Mouse (Mus musculus): ENCODE measurements around the gene Radil. TPM values are rescaled to one million over a fixed set of nuclear protein-coding genes. Genes with fewer than 3 reads are reported as not detected.

Radil gene
- polyA plus RNA-seq, 1 experiment from 2014 or later: 26.2 TPM

DNA sequence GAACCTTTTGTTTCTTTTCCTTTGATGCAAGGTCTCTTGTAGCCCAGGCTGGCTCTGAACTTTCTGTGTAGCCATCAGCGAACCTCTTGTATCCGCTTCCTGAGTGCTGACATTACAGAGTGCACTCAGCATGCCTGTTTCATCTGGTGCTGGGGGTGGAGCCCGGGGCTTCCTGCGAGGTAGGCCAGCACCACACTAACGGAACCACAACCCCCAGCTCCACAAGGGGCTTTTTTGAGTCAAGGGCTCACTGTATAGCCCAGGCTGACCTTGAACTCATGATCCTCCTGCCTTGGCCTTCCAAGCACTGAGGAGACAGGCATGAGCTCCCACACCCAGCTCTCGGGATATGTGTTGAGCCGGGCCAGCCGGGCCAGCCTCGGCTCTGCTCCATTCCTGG is 100.1 kb downstream of the Radil start:
- H3K27ac ChIP-seq (ENCODE audit: low read length): no peak overlapping the region
- H3K9ac ChIP-seq (ENCODE audit: low read depth, low read length): no peak overlapping the region
- WGBS: 88% methylated on average over 9 of the region's 9 CpGs
- no peak for ATAC-seq
- peaks cover 3% of the 10 kb centered on the region for H3K4me1 ChIP-seq (ENCODE audit: control insufficient read depth, insufficient read depth, low read length)
- no peak overlapping the region for H3K4me2 ChIP-seq (ENCODE audit: low read length)
- peaks cover 10% of the 10 kb centered on the region; the same call in 1 of the 2 replicates for H3K36me3 ChIP-seq (ENCODE audit: control insufficient read depth, insufficient read depth, low read length)
- H3K9me3 ChIP-seq (replicated peaks; ENCODE audit: control insufficient read depth, low read length, poor library complexity, severe bottlenecking): no peaks in the 10 kb centered on the region
- no peaks in the 10 kb centered on the region for H3K27me3 ChIP-seq (ENCODE audit: control insufficient read depth, insufficient read depth, low read depth, low read length)
- H3K4me3 ChIP-seq (ENCODE audit: low read depth, low read length): no peak overlapping the region

DNA sequence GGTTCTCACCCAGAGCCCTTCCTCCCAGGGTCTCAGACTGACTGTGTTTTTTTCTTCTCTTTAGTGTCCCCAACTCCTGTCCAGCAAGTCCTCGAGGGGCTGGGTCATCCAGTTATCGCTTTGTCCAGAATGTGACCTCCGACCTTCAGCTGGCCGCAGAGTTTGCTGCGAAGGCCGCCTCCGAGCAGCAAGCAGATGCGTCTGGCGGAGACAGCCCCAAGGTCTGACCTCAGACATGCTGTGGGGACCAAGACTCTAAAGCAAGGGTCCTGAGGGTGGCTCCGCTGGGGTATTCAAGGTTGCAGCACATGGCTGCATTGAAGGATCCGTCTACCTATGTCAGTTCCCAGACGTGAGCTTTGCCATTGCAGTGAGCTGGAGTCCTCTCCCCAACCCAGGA is 102.3 kb downstream of the Radil start:
- no peak for ATAC-seq
- H3K9ac ChIP-seq (ENCODE audit: low read depth, low read length): no peak overlapping the region
- no peaks in the 10 kb centered on the region for H3K27me3 ChIP-seq (ENCODE audit: control insufficient read depth, insufficient read depth, low read depth, low read length)
- H3K4me1 ChIP-seq (ENCODE audit: control insufficient read depth, insufficient read depth, low read length): peaks cover 12% of the 10 kb centered on the region
- WGBS: 75% methylated on average over 12 of the region's 12 CpGs
- no peak overlapping the region for H3K27ac ChIP-seq (ENCODE audit: low read length)
- H3K4me3 ChIP-seq (ENCODE audit: low read depth, low read length): no peak overlapping the region
- H3K9me3 ChIP-seq (replicated peaks; ENCODE audit: control insufficient read depth, low read length, poor library complexity, severe bottlenecking): no peaks in the 10 kb centered on the region
- H3K36me3 ChIP-seq (ENCODE audit: control insufficient read depth, insufficient read depth, low read length): peaks cover 2% of the 10 kb centered on the region; the same call in 1 of the 2 replicates
- no peak overlapping the region for H3K4me2 ChIP-seq (ENCODE audit: low read length)

DNA sequence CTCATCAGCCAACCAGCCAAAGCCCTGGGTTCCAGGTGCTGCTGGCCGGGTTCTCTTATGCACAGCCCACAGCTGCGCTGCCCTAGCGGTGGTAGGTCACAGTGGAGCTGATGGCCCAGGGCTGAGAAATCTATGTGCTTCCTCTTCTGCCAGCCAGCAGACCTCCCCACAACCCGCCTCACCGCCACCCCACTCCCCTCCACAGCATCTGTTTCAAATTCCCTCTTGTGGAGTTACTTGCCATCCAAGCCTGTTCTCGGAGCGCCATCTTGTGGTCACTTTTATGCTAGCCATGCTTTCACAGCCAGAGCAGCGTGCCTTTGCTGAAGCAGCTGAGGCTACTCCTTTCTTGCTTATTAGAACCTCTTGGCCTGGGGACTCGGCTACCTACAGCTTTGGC is 102.8 kb downstream of the Radil start:
- Histone ChIP-seq H3K27me3 (ENCODE audit: control insufficient read depth, insufficient read depth, low read depth, low read length) (no peaks in the 10 kb centered on the region), H3K27ac (ENCODE audit: low read length) (peak overlapping the region; percentile 50; the same call in 1 of the 2 replicates), H3K9ac (ENCODE audit: low read depth, low read length) (peak overlapping the region; percentile 23; the same call in 1 of the 2 replicates), H3K36me3 (ENCODE audit: control insufficient read depth, insufficient read depth, low read length) (no peaks in the 10 kb centered on the region), H3K4me3 (ENCODE audit: low read depth, low read length) (no peak overlapping the region), H3K9me3 (replicated peaks; ENCODE audit: control insufficient read depth, low read length, poor library complexity, severe bottlenecking) (no peaks in the 10 kb centered on the region), H3K4me1 (ENCODE audit: control insufficient read depth, insufficient read depth, low read length) (peaks cover 12% of the 10 kb centered on the region), H3K4me2 (ENCODE audit: low read length) (no peak overlapping the region)
- 9% methylated on average over 9 of the region's 9 CpGs for WGBS
- peak; percentile 57; the same call in 1 of the 2 replicates for ATAC-seq

DNA sequence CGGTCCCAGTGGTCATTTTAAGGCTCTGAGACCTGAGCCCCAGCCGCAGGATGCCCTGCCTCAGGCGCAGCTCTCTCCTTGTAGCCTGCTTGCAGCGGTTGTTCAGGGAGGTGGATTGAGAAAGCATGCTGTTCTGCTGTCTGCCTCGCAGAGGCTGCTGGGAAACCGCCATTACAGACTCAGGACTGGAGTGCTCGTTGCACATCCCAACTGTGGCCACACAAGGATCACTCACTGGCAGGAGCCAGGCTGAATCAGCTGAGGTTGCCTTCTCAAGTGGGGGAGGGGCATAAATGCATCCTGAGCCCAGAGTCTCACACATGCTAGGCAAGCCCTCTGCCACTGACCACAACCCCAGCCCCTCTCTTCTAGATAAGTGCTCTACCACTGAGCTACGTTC is 105.2 kb downstream of the Radil start:
- Histone ChIP-seq H3K27ac (ENCODE audit: low read length) (no peak overlapping the region), H3K9ac (ENCODE audit: low read depth, low read length) (no peak overlapping the region), H3K4me3 (ENCODE audit: low read depth, low read length) (no peak overlapping the region), H3K27me3 (ENCODE audit: control insufficient read depth, insufficient read depth, low read depth, low read length) (no peaks in the 10 kb centered on the region), H3K9me3 (replicated peaks; ENCODE audit: control insufficient read depth, low read length, poor library complexity, severe bottlenecking) (no peaks in the 10 kb centered on the region), H3K4me1 (ENCODE audit: control insufficient read depth, insufficient read depth, low read length) (peaks cover 17% of the 10 kb centered on the region), H3K4me2 (ENCODE audit: low read length) (no peak overlapping the region), H3K36me3 (ENCODE audit: control insufficient read depth, insufficient read depth, low read length) (no peaks in the 10 kb centered on the region)
- 37% methylated on average over 8 of the region's 8 CpGs for WGBS
- ATAC-seq: no peak

DNA sequence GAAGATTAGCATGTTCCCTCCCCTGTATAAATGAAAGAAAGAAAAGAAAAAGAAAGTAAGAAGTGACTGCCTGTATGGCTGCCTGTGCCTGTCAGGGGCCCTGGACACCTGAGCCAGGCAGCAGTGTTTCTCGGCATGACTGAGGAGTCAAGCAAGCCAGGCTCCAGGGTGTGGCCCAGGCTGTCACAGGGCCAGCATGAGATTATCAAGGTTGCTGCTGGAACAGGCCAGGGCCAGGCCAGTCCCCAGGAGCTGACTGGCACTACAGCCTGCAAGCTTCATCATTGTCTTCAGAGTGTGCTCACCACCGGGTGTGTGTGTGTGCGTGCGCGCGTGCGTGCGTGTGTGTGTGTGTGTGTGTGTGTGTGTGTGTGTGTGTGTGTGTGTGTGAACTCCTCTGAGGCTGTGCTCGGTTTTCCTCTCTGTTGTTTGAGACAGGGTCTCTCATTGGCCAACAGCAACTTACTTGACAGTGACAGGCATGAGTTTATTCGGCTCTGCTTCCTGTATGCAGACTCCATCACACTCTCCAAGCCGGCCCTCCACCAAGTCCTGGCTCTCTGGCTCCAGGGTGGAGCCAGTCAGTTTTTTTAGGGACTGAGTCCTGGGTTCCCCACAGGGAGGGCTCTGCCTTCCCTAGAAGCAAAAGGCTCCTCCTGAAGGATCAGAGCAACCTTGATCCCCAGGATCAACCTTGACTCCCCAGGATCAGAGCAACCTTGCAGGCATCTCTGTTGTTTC is 105.9 kb downstream of the Radil start:
- no peak for ATAC-seq
- WGBS: 58% methylated on average over 7 of the region's 11 CpGs

DNA sequence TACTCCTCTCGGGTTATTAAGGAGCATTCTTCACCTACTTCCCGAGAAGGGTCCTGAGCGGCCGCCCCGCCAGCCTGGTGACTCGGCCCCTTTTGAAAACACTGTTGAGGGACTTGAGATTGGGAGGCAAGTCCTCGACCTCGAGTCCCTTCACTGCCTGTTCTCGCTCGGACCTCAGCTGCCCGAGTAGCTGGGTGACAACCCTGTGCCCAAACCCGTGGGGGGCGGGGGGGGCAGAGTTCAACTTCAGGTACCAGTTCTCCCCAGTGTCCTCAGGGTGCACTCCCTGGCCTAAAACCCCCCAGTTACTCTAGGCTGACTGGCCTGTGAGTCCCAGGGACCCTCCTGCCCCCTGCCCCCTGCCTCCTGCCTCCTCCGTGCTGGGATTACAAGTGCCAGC is 106.9 kb downstream of the Radil start:
- WGBS: 72% methylated on average over 14 of the region's 14 CpGs
- no peak for ATAC-seq
- no peak overlapping the region for H3K9ac ChIP-seq (ENCODE audit: low read depth, low read length)
- H3K4me2 ChIP-seq (ENCODE audit: low read length): no peak overlapping the region
- H3K36me3 ChIP-seq (ENCODE audit: control insufficient read depth, insufficient read depth, low read length): no peaks in the 10 kb centered on the region
- H3K27ac ChIP-seq (ENCODE audit: low read length): no peak overlapping the region
- H3K9me3 ChIP-seq (replicated peaks; ENCODE audit: control insufficient read depth, low read length, poor library complexity, severe bottlenecking): no peaks in the 10 kb centered on the region
- H3K4me1 ChIP-seq (ENCODE audit: control insufficient read depth, insufficient read depth, low read length): peaks cover 31% of the 10 kb centered on the region
- no peak overlapping the region for H3K4me3 ChIP-seq (ENCODE audit: low read depth, low read length)
- no peaks in the 10 kb centered on the region for H3K27me3 ChIP-seq (ENCODE audit: control insufficient read depth, insufficient read depth, low read depth, low read length)

More for the DNA sequence above, 105.9 kb downstream of the Radil start:
- no peak overlapping the region for H3K9ac ChIP-seq (ENCODE audit: low read depth, low read length)
- no peaks in the 10 kb centered on the region for H3K9me3 ChIP-seq (replicated peaks; ENCODE audit: control insufficient read depth, low read length, poor library complexity, severe bottlenecking)
- H3K4me2 ChIP-seq (ENCODE audit: low read length): no peak overlapping the region
- no peak overlapping the region for H3K27ac ChIP-seq (ENCODE audit: low read length)
- H3K4me1 ChIP-seq (ENCODE audit: control insufficient read depth, insufficient read depth, low read length): peaks cover 25% of the 10 kb centered on the region
- H3K36me3 ChIP-seq (ENCODE audit: control insufficient read depth, insufficient read depth, low read length): no peaks in the 10 kb centered on the region
- H3K4me3 ChIP-seq (ENCODE audit: low read depth, low read length): no peak overlapping the region
- no peaks in the 10 kb centered on the region for H3K27me3 ChIP-seq (ENCODE audit: control insufficient read depth, insufficient read depth, low read depth, low read length)

DNA sequence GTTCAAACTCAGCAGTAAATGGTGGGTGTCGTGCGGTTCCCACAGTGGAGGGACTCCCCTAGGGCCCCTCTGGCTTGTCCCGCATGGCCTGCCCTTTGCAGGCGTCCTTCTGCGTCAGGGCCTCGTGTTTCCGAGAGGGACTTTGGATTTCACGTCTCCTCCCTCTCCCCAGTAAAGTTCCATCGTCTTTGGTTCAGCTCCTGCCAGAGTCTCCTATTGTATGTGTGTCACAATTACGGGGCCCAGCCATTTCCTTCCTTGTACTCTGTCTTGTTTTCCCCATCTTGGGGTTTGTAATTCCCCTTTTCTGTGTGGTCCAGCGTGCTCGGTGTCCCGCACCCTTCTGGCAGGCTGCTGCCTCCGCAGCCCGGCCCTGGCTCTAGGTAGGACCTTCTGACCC is 107.4 kb downstream of the Radil start:
- no peak overlapping the region for H3K27ac ChIP-seq (ENCODE audit: low read length)
- H3K27me3 ChIP-seq (ENCODE audit: control insufficient read depth, insufficient read depth, low read depth, low read length): no peaks in the 10 kb centered on the region
- WGBS: 59% methylated on average over 15 of the region's 15 CpGs
- no peak overlapping the region for H3K9ac ChIP-seq (ENCODE audit: low read depth, low read length)
- no peak overlapping the region for H3K4me2 ChIP-seq (ENCODE audit: low read length)
- ATAC-seq: no peak
- H3K4me1 ChIP-seq (ENCODE audit: control insufficient read depth, insufficient read depth, low read length): peaks cover 31% of the 10 kb centered on the region
- H3K9me3 ChIP-seq (replicated peaks; ENCODE audit: control insufficient read depth, low read length, poor library complexity, severe bottlenecking): no peaks in the 10 kb centered on the region
- no peak overlapping the region for H3K4me3 ChIP-seq (ENCODE audit: low read depth, low read length)
- H3K36me3 ChIP-seq (ENCODE audit: control insufficient read depth, insufficient read depth, low read length): no peaks in the 10 kb centered on the region

DNA sequence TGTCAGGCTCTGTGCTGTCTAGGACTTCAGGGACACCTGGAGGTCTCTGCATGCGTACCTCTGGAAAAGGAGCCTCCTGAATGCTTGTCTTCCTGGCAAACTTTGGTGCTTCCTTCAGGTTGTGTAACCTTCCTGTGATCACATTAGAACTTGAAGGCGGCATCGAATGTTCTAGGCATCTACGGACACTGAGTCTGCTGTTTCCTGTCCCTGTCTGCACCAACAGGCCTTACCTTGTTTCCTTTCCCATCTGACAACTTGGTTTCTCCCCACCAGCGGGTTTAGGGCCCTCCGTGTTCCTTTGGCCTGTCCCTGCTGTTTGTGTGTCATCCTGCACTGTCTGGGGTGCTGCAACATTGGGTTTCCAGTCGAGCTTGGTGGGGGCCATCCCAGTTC is 108.9 kb downstream of the Radil start:
- H3K4me2 ChIP-seq (ENCODE audit: low read length): no peak overlapping the region
- no peaks in the 10 kb centered on the region for H3K9me3 ChIP-seq (replicated peaks; ENCODE audit: control insufficient read depth, low read length, poor library complexity, severe bottlenecking)
- 84% methylated on average over 7 of the region's 7 CpGs for WGBS
- H3K9ac ChIP-seq (ENCODE audit: low read depth, low read length): no peak overlapping the region
- H3K27me3 ChIP-seq (ENCODE audit: control insufficient read depth, insufficient read depth, low read depth, low read length): no peaks in the 10 kb centered on the region
- no peak for ATAC-seq
- H3K27ac ChIP-seq (ENCODE audit: low read length): no peak overlapping the region
- H3K36me3 ChIP-seq (ENCODE audit: control insufficient read depth, insufficient read depth, low read length): peaks cover 4% of the 10 kb centered on the region; the same call in 1 of the 2 replicates
- H3K4me1 ChIP-seq (ENCODE audit: control insufficient read depth, insufficient read depth, low read length): peaks cover 28% of the 10 kb centered on the region
- H3K4me3 ChIP-seq (ENCODE audit: low read depth, low read length): no peak overlapping the region

DNA sequence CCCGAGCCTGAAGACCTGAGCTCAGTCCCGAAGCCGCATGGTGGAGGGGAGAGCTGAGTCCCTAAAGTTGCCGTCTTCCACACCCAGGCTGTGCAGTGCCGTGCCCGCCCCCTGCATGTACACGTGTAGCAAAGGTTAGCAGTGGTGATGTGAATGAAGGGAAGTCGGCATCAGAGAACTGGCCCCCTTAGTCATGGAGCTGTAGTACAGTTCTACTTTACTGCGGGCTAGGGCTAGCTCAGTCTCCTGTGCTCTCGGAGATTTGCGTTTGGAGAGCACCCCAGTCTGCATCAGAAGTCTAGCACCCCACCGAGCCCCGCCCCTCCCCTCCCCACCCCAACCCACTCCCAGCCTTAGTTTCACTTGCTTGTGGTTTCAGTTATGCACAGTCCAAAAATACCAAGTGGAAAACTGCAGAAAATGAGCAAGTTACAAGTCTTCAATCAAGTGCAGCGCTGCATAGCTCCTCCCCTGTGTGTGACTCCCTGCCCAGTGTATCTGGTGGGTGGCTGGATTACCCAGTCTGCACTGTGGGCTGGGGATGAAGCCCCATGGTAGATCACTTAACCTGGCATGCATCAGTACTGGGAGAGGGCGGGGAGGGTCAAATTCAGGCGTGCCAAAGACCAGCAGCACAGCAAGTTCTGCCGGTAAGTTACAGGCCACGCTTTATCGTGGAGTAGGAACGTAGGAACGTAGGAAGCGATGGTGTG is 109.4 kb downstream of the Radil start:
- WGBS: 67% methylated on average over 22 of the region's 22 CpGs
- no peak overlapping the region for H3K4me3 ChIP-seq (ENCODE audit: low read depth, low read length)
- peaks cover 28% of the 10 kb centered on the region for H3K4me1 ChIP-seq (ENCODE audit: control insufficient read depth, insufficient read depth, low read length)
- no peaks in the 10 kb centered on the region for H3K27me3 ChIP-seq (ENCODE audit: control insufficient read depth, insufficient read depth, low read depth, low read length)
- no peak for ATAC-seq
- no peak overlapping the region; the same call in 1 of the 2 replicates for H3K4me2 ChIP-seq (ENCODE audit: low read length)
- H3K9ac ChIP-seq (ENCODE audit: low read depth, low read length): no peak overlapping the region
- peaks cover 4% of the 10 kb centered on the region; the same call in 1 of the 2 replicates for H3K36me3 ChIP-seq (ENCODE audit: control insufficient read depth, insufficient read depth, low read length)
- peak overlapping the region; percentile 72; the same call in 1 of the 2 replicates for H3K27ac ChIP-seq (ENCODE audit: low read length)
- no peaks in the 10 kb centered on the region for H3K9me3 ChIP-seq (replicated peaks; ENCODE audit: control insufficient read depth, low read length, poor library complexity, severe bottlenecking)
